Mouse (Mus musculus) CD4-positive helper T cell, adult 2 months (primary cell): Measurements from ENCODE around the gene Csnk1e.

Experiments used
- DNase-seq: peaks from one replicate; pipeline ENCODE4 v3.0.0-alpha.2; 2012; ENCODE audit warnings: low read depth, missing footprints, low spot score

Csnk1e gene

GRCm38 (mm10) chr15:79443856-79444410, 11.4 kb downstream of the Csnk1e start:
- no peak for DNase-seq

- no peak for DNase-seq
Observed at GRCm38 (mm10) chr15:79442961-79443518, 12.3 kb downstream of the Csnk1e start.

GRCm38 (mm10) chr15:79442257-79442611, 13.1 kb downstream of the Csnk1e start:
- no peak for DNase-seq

GRCm38 (mm10) chr15:79441331-79442256, 13.8 kb downstream of the Csnk1e start:
- peak; percentile 78 for DNase-seq

- no peak for DNase-seq
Observed at GRCm38 (mm10) chr15:79440651-79441330, 14.6 kb downstream of the Csnk1e start.

GRCm38 (mm10) chr15:79440223-79440622, 15.1 kb downstream of the Csnk1e start:
- DNase-seq, result no peak

GRCm38 (mm10) chr15:79439386-79439785, 16.0 kb downstream of the Csnk1e start:
- DNase-seq, result no peak

- DNase-seq, result no peak
Observed at GRCm38 (mm10) chr15:79438816-79439215, 16.6 kb downstream of the Csnk1e start.

GRCm38 (mm10) chr15:79438209-79438810, 17.1 kb downstream of the Csnk1e start:
- no peak for DNase-seq

- DNase-seq, result no peak
Observed at GRCm38 (mm10) chr15:79437541-79438208, 17.7 kb downstream of the Csnk1e start.

GRCm38 (mm10) chr15:79436481-79436921, 18.9 kb downstream of the Csnk1e start:
- DNase-seq, result no peak

- no peak for DNase-seq
Observed at GRCm38 (mm10) chr15:79435191-79435671, 20.1 kb downstream of the Csnk1e start.

GRCm38 (mm10) chr15:79432892-79433291, 22.5 kb downstream of the Csnk1e start:
- DNase-seq, result no peak

- DNase-seq, result no peak
Observed at GRCm38 (mm10) chr15:79432328-79432727, 23.0 kb downstream of the Csnk1e start.

GRCm38 (mm10) chr15:79431925-79432324, 23.4 kb downstream of the Csnk1e start:
- no peak for DNase-seq

GRCm38 (mm10) chr15:79430461-79431000, 24.8 kb downstream of the Csnk1e start:
- no peak for DNase-seq

- no peak for DNase-seq
Observed at GRCm38 (mm10) chr15:79429994-79430393, 25.4 kb downstream of the Csnk1e start.

GRCm38 (mm10) chr15:79429527-79429926, 25.8 kb downstream of the Csnk1e start:
- no peak for DNase-seq

- DNase-seq, result no peak
Observed at GRCm38 (mm10) chr15:79428616-79429015, 26.8 kb downstream of the Csnk1e start.

- DNase-seq, result no peak
Observed at GRCm38 (mm10) chr15:79427516-79427915, 27.9 kb downstream of the Csnk1e start.

- DNase-seq, result no peak
Observed at GRCm38 (mm10) chr15:79425516-79425915, 29.9 kb downstream of the Csnk1e start.
